Mouse (Mus musculus) testis, adult 2 months (tissue): ENCODE results near the gene Stxbp2. TPM values are rescaled to one million over a fixed set of nuclear protein-coding genes. Genes with fewer than 3 reads are reported as not detected.

Experiments used
- H3K27ac ChIP-seq: fragments of 200-500 bp; 2 replicates; pipeline ENCODE4 v1.5.1; 2012; ENCODE audit warnings: low read depth, low read length; ENCODE audit not compliant: control insufficient read depth, insufficient read depth
- H3K27me3 ChIP-seq: fragments of 200-500 bp; 2 replicates; pipeline ENCODE4 v1.6.1; 2012; ENCODE audit warnings: mild to moderate bottlenecking, low read length, moderate library complexity; ENCODE audit not compliant: control insufficient read depth, insufficient read depth
- H3K36me3 ChIP-seq: fragments of 200-500 bp; 2 replicates; pipeline ENCODE4 v1.6.1; 2012; ENCODE audit warnings: mild to moderate bottlenecking, low read length; ENCODE audit not compliant: control insufficient read depth, insufficient read depth
- H3K4me1 ChIP-seq: fragments of 200-500 bp; 2 replicates; pipeline ENCODE4 v1.6.1; 2012; ENCODE audit warnings: low read length; ENCODE audit not compliant: control insufficient read depth, insufficient read depth
- H3K4me3 ChIP-seq: fragments of 200-500 bp; 2 replicates; pipeline ENCODE4 v1.5.1; 2012; ENCODE audit warnings: low read depth, mild to moderate bottlenecking, low read length, moderate library complexity, mixed read lengths; ENCODE audit not compliant: control insufficient read depth
- CTCF ChIP-seq: fragments of 200-500 bp; IDR thresholded peaks from 2 replicates; pipeline ENCODE4 v1.5.1; 2012; ENCODE audit warnings: low read depth, mild to moderate bottlenecking, inconsistent platforms, low read length, moderate library complexity; ENCODE audit not compliant: control insufficient read depth, insufficient read depth, insufficient replicate concordance
- POLR2A ChIP-seq: fragments of 200-500 bp; IDR thresholded peaks from 2 replicates; pipeline ENCODE4 v1.6.1; 2012; ENCODE audit warnings: low read depth, mild to moderate bottlenecking, inconsistent platforms, low read length, moderate library complexity; ENCODE audit not compliant: control insufficient read depth
- polyA plus RNA-seq: library from polyadenylated mRNA; depleted of rRNA; stranded (reverse); fragments of >200 nt; gene quantifications from 2 replicates; pipeline ENCODE4 v1.2.3, GENCODE M21; 2012

The Stxbp2 gene
- polyA plus RNA-seq, 1 experiment: 81.4 TPM

GRCm38 (mm10) chr8:3676131-3676992 is 45.6 kb downstream of the Stxbp2 start, which contains the start of gene Trappc5:
Gene Trappc5 (plus strand): TSS chr8:3676299.
- H3K4me3 ChIP-seq: peak within 1 kb of the TSS; percentile 99
- H3K27ac ChIP-seq: peak within 1 kb of the TSS; percentile 92
- peaks cover 14% of the 10 kb centered on the region for H3K4me1 ChIP-seq
- no peaks in the 10 kb centered on the region for H3K27me3 ChIP-seq
- peak; percentile 71 for TF ChIP-seq POLR2A
- TF ChIP-seq CTCF: peak; percentile 95
- H3K36me3 ChIP-seq: no peaks in the 10 kb centered on the region; the same call in 1 of the 2 replicates

- Histone ChIP-seq H3K27me3 (no peaks in the 10 kb centered on the region), H3K4me3 (peak overlapping the region; percentile 99), H3K27ac (peak overlapping the region; percentile 92), H3K36me3 (no peaks in the 10 kb centered on the region; the same call in 1 of the 2 replicates), H3K4me1 (peaks cover 14% of the 10 kb centered on the region)
- no peak for TF ChIP-seq POLR2A
Measured at GRCm38 (mm10) chr8:3676993-3677579, 46.3 kb downstream of the Stxbp2 start.

GRCm38 (mm10) chr8:3678831-3679230 is 48.1 kb downstream of the Stxbp2 start:
- TF ChIP-seq POLR2A (no peak), CTCF (no peak)
- Histone ChIP-seq H3K36me3 (no peaks in the 10 kb centered on the region; the same call in 1 of the 2 replicates), H3K27ac (no peak overlapping the region), H3K4me1 (peaks cover 14% of the 10 kb centered on the region), H3K27me3 (no peaks in the 10 kb centered on the region), H3K4me3 (no peak overlapping the region)

GRCm38 (mm10) chr8:3679236-3679635 is 48.5 kb downstream of the Stxbp2 start:
- Histone ChIP-seq H3K36me3 (no peaks in the 10 kb centered on the region; the same call in 1 of the 2 replicates), H3K27ac (no peak overlapping the region), H3K4me1 (peaks cover 14% of the 10 kb centered on the region), H3K27me3 (no peaks in the 10 kb centered on the region), H3K4me3 (no peak overlapping the region)
- TF ChIP-seq CTCF (no peak), POLR2A (no peak)

GRCm38 (mm10) chr8:3679656-3680055 is 48.9 kb downstream of the Stxbp2 start:
- H3K27me3 ChIP-seq: no peaks in the 10 kb centered on the region
- no peaks in the 10 kb centered on the region; the same call in 1 of the 2 replicates for H3K36me3 ChIP-seq
- TF ChIP-seq CTCF (no peak), POLR2A (no peak)
- peaks cover 14% of the 10 kb centered on the region for H3K4me1 ChIP-seq
- H3K27ac ChIP-seq: no peak overlapping the region
- no peak overlapping the region for H3K4me3 ChIP-seq

GRCm38 (mm10) chr8:3682435-3682834 is 51.7 kb downstream of the Stxbp2 start:
- Histone ChIP-seq H3K4me1 (peaks cover 4% of the 10 kb centered on the region; the same call in 1 of the 2 replicates), H3K4me3 (no peak overlapping the region), H3K36me3 (no peaks in the 10 kb centered on the region; the same call in 1 of the 2 replicates), H3K27ac (no peak overlapping the region), H3K27me3 (no peaks in the 10 kb centered on the region)
- TF ChIP-seq POLR2A: no peak
- TF ChIP-seq CTCF: no peak
